Comparison of ENCODE assay signal across 11 mouse cellular contexts in the genomic region with DNA sequence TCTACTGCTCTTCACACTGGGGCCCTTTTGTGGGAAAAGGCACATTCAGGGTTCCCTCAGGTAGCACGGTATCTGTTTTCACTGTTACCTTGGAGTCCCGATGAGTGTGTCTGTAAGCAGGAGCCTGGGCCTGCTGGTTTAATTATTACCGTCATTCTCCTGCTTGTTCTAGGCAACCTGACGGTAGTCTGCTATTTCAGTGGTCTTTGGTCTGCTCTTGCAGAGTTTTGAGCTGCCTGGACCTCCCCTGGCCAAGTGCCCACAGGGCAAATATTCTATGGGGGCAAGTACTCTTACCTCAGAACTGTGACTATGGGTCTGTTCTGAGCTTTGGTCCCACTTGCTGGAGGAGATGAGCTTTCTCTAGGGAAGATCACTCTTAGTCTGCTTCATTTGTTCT. TPM values are rescaled to one million over a fixed set of nuclear protein-coding genes. Genes with fewer than 3 reads are reported as not detected.
DNase-seq lines count a peak whose midpoint lies in the region; ATAC-seq and TF ChIP-seq lines count a peak whose summit lies in the region.
"Had no signal": no experiment of that assay in that cellular context is flagged by ENCODE, and none has a peak within 500 bp of the region (broad histone marks: within the 10 kb centered on the region; RNA-seq: fewer than 3 reads in every experiment).

No protein-coding gene starts in this region.

- ATAC-seq in neural tube, embryonic 13.5 days (ENCODE audit: low read depth): no peak
- no peak for ATAC-seq in neural tube, embryonic 15.5 days (ENCODE audit: low FRiP score)

- peaks cover 30% of the 10 kb centered on the region for H3K4me1 ChIP-seq in neural tube, embryonic 13.5 days (replicated peaks)
- peaks cover 34% of the 10 kb centered on the region for H3K4me1 ChIP-seq in neural tube, embryonic 15.5 days
- peaks cover 5% of the 10 kb centered on the region for H3K4me1 ChIP-seq in kidney, adult 2 months (ENCODE audit: control insufficient read depth, insufficient read depth, low read length)

- 53% methylated on average over 4 of the region's 4 CpGs for WGBS in neural tube, embryonic 13.5 days
- WGBS in neural tube, embryonic 15.5 days: 47% methylated on average over 4 of the region's 4 CpGs
- WGBS in kidney, adult 2 months: 43% methylated on average over 4 of the region's 4 CpGs

- TF ChIP-seq CTCF in kidney, adult 2 months (conservative IDR thresholded peaks at IDR 0.05; ENCODE audit: insufficient read depth, insufficient read length, low read depth, low read length): no peak

- no peak for TF ChIP-seq POLR2A in kidney, adult 2 months (IDR thresholded peaks at IDR 0.05; ENCODE audit: low read depth, low read length)

- no peak overlapping the region for H3K27ac ChIP-seq in neural tube, embryonic 13.5 days (replicated peaks)
- H3K27ac ChIP-seq in neural tube, embryonic 15.5 days (replicated peaks): no peak overlapping the region
- H3K27ac ChIP-seq in kidney, adult 2 months (ENCODE audit: insufficient read depth, low read depth, low read length): peak overlapping the region; percentile 62
- H3K27ac ChIP-seq: heart, embryonic 10.5 days had no signal

- no peak overlapping the region for H3K4me2 ChIP-seq in neural tube, embryonic 13.5 days
- H3K4me2 ChIP-seq in neural tube, embryonic 15.5 days: no peak overlapping the region

- 0 out of 2 replicates have a peak overlapping the region, but pooled peaks have one; percentile 22 for H3K9ac ChIP-seq in neural tube, embryonic 13.5 days
- H3K9ac ChIP-seq in neural tube, embryonic 15.5 days (replicated peaks): no peak overlapping the region

- H3K27me3 ChIP-seq in neural tube, embryonic 13.5 days: no peaks in the 10 kb centered on the region
- H3K27me3 ChIP-seq in neural tube, embryonic 15.5 days (replicated peaks): no peaks in the 10 kb centered on the region
- no peaks in the 10 kb centered on the region for H3K27me3 ChIP-seq in kidney, adult 2 months (replicated peaks; ENCODE audit: control insufficient read depth, insufficient read depth, low read length)

- H3K9me3 ChIP-seq in neural tube, embryonic 13.5 days: no peaks in the 10 kb centered on the region
- H3K9me3 ChIP-seq in neural tube, embryonic 15.5 days (replicated peaks): no peaks in the 10 kb centered on the region
- H3K9me3 ChIP-seq: heart, embryonic 10.5 days had no signal

- peak; percentile 87 for DNase-seq in kidney, adult 2 months
- DNase-seq in kidney, postnatal 4 days: peak; percentile 57 to 73
- DNase-seq in yolk sac, embryonic 10.5 days (ENCODE audit: low spot score): peak; percentile 75
- DNase-seq in spleen, postnatal 4 days (ENCODE audit: low spot score in 2 of 2): no peak
- no peak for DNase-seq in adrenal gland, postnatal 14 days
- DNase-seq: cerebellum, postnatal 10 days; heart, postnatal 36 days; right cerebral cortex, postnatal 14 days had no signal

- H3K4me3 ChIP-seq in neural tube, embryonic 13.5 days: no peak overlapping the region
- no peak overlapping the region for H3K4me3 ChIP-seq in neural tube, embryonic 15.5 days (replicated peaks)
- no peak overlapping the region for H3K4me3 ChIP-seq in kidney, adult 2 months (ENCODE audit: insufficient read depth, low read depth, low read length)
- H3K4me3 ChIP-seq: heart, embryonic 10.5 days had no signal

- H3K36me3 ChIP-seq in neural tube, embryonic 13.5 days: no peaks in the 10 kb centered on the region
- no peaks in the 10 kb centered on the region for H3K36me3 ChIP-seq in neural tube, embryonic 15.5 days
- no peaks in the 10 kb centered on the region for H3K36me3 ChIP-seq in kidney, adult 2 months (ENCODE audit: control insufficient read depth, insufficient read depth, low read length)

RNA-seq across cellular contexts. Expression of gene Sfxn2, which starts 2.0 kb away (rescaled TPM):
- 10.6 and 12.9 TPM in 2 replicates for polyA plus RNA-seq in neural tube, embryonic 13.5 days (2015; fragmentation: Nextera tagmentation; extraction: Ambion mirVana)
- polyA plus RNA-seq in neural tube, embryonic 15.5 days (2015; fragmentation: Nextera tagmentation; extraction: Ambion mirVana): 11.0 and 11.7 TPM in 2 replicates
- 18.9 and 23.0 TPM in 2 replicates for polyA plus RNA-seq in kidney, adult 2 months (2012; rRNA removed)
- total RNA-seq in adrenal gland, postnatal 14 days (2021): 11.5 and 12.7 TPM in 2 replicates

RNA-seq across cellular contexts. Expression of gene Arl3, which starts 2.2 kb away (rescaled TPM):
- polyA plus RNA-seq in neural tube, embryonic 13.5 days (2015; fragmentation: Nextera tagmentation; extraction: Ambion mirVana): 208 and 217 TPM in 2 replicates
- polyA plus RNA-seq in neural tube, embryonic 15.5 days (2015; fragmentation: Nextera tagmentation; extraction: Ambion mirVana): 190 and 208 TPM in 2 replicates
- polyA plus RNA-seq in kidney, adult 2 months (2012; rRNA removed): 52.5 and 62.8 TPM in 2 replicates
- total RNA-seq in adrenal gland, postnatal 14 days (2021): 57.0 and 60.7 TPM in 2 replicates

RNA-seq across cellular contexts. Expression of gene Wbp1l, which starts 23.7 kb away (rescaled TPM):
- polyA plus RNA-seq in neural tube, embryonic 13.5 days (2015; fragmentation: Nextera tagmentation; extraction: Ambion mirVana): 38.0 and 43.2 TPM in 2 replicates
- 34.1 and 34.5 TPM in 2 replicates for polyA plus RNA-seq in neural tube, embryonic 15.5 days (2015; fragmentation: Nextera tagmentation; extraction: Ambion mirVana)
- polyA plus RNA-seq in kidney, adult 2 months (2012; rRNA removed): 60.1 and 60.3 TPM in 2 replicates
- 132 and 137 TPM in 2 replicates for total RNA-seq in adrenal gland, postnatal 14 days (2021)

Comparison
In these comparisons a context has a peak if more than half of its experiments do, and no peak if none do; other contexts are left out.
1. DNase-seq: peak in kidney, adult 2 months (single experiment), kidney, postnatal 4 days (2 of 2) and yolk sac, embryonic 10.5 days (single experiment); none in spleen, postnatal 4 days (0 of 2) and adrenal gland, postnatal 14 days (single experiment).